Comparison of ENCODE assay signal across 8 mouse cellular contexts in the genomic region with DNA sequence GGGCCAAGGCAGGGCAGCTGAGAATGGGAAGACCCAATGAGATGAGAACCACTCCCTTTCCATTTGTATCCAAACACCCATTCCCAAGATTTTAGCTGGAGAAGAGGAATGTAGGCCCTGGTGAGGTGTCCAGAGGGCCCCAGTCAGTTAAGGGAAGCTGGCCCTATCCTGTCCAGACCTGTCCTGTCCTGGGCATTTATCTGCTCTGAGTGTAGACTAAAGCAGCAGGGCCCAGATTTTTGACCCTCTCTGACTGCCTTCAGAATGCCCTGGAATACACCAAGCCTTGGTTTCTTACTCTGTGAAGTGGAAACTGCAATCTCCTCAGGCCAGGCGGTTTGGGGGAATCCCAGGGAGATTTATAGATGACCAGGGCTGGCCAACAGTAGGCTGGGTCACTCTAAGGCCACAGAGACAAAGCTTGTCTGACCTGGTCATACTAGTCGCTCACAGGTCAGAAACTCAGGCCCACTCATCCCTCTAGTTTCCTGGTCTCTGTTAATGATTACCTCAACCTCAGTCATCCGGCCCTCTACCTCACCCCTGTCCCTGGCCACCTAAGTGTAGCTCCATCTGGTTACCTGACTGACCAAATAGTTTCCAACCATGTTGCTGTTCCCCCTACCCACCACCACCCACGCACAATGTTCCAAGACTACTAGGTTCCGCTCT. TPM values are rescaled to one million over a fixed set of nuclear protein-coding genes. Genes with fewer than 3 reads are reported as not detected.
DNase-seq lines count a peak whose midpoint lies in the region; ATAC-seq and TF ChIP-seq lines count a peak whose summit lies in the region.

No protein-coding gene starts in this region.

- no peaks in the 10 kb centered on the region for H3K36me3 ChIP-seq in kidney, embryonic 16.5 days (ENCODE audit: insufficient read depth, low read length)
- no peaks in the 10 kb centered on the region for H3K36me3 ChIP-seq in midbrain, embryonic 15.5 days (replicated peaks)

- intact Hi-C loops in left cerebral cortex, adult 2 months (cut with DNase I) = no loop called here
- intact Hi-C loops in left cerebral cortex, postnatal 36 days (cut with DNase I) = no loop called here

- DNase-seq in left cerebral cortex, adult 2 months (ENCODE audit: extremely low spot score in 1 of 2, low spot score in 2 of 2) = no peak
- DNase-seq in left cerebral cortex, postnatal 36 days (ENCODE audit: low spot score in 2 of 2) = no peak
- DNase-seq in cerebellum, adult 11 months = no peak
- no peak for DNase-seq in gastrocnemius, postnatal 25 days
- DNase-seq in right cerebral cortex, adult 2 months (ENCODE audit: low spot score in 2 of 2) = no peak

- peak overlapping the region; percentile 81 for H3K27ac ChIP-seq in left cerebral cortex, adult 2 months
- H3K27ac ChIP-seq in kidney, embryonic 16.5 days (ENCODE audit: low read length) = peak overlapping the region; percentile 85
- no peak overlapping the region for H3K27ac ChIP-seq in midbrain, embryonic 15.5 days

- WGBS in kidney, embryonic 16.5 days = 59% methylated on average over 5 of the region's 5 CpGs
- 97% methylated on average over 5 of the region's 5 CpGs for WGBS in midbrain, embryonic 15.5 days

- H3K9me3 ChIP-seq in kidney, embryonic 16.5 days (ENCODE audit: low read length) = no peaks in the 10 kb centered on the region
- no peaks in the 10 kb centered on the region for H3K9me3 ChIP-seq in midbrain, embryonic 15.5 days

- peak overlapping the region; percentile 80 for H3K4me3 ChIP-seq in left cerebral cortex, adult 2 months
- peak overlapping the region; percentile 85 for H3K4me3 ChIP-seq in kidney, embryonic 16.5 days (ENCODE audit: low read length)
- H3K4me3 ChIP-seq in midbrain, embryonic 15.5 days = peak overlapping the region; percentile 93

- peaks cover 22% of the 10 kb centered on the region for H3K4me1 ChIP-seq in kidney, embryonic 16.5 days (ENCODE audit: insufficient read depth, low read length)
- peaks cover 27% of the 10 kb centered on the region for H3K4me1 ChIP-seq in midbrain, embryonic 15.5 days

- H3K9ac ChIP-seq in kidney, embryonic 16.5 days (replicated peaks; ENCODE audit: low read length) = peak overlapping the region; percentile 64
- H3K9ac ChIP-seq in midbrain, embryonic 15.5 days = peak overlapping the region; percentile 79

- H3K27me3 ChIP-seq in kidney, embryonic 16.5 days (ENCODE audit: insufficient read depth, low read length) = no peaks in the 10 kb centered on the region
- H3K27me3 ChIP-seq in midbrain, embryonic 15.5 days (replicated peaks) = peaks cover 6% of the 10 kb centered on the region; the same call in 1 of the 2 replicates

- H3K4me2 ChIP-seq in kidney, embryonic 16.5 days (replicated peaks; ENCODE audit: low read depth, low read length) = peak overlapping the region; percentile 79
- peak overlapping the region; percentile 81 for H3K4me2 ChIP-seq in midbrain, embryonic 15.5 days

- ATAC-seq in erythroid progenitor cell, adult 5-6 weeks (replicated peaks; ENCODE audit: low FRiP score, poor library complexity, severe bottlenecking) = peak; percentile 3; the same call in 1 of the 2 replicates
- ATAC-seq in kidney, embryonic 16.5 days (ENCODE audit: low FRiP score, low TSS enrichment) = peak; percentile 57
- ATAC-seq in midbrain, embryonic 15.5 days (replicated peaks) = peak; percentile 30; the same call in 1 of the 2 replicates

- TF ChIP-seq CTCF in left cerebral cortex, adult 2 months (IDR thresholded peaks at IDR 0.05) = no peak

RNA-seq across cellular contexts. Expression of a gene that starts 0.6 kb away (rescaled TPM):
- total RNA-seq in left cerebral cortex, adult 2 months (2021) = 10 to 100 TPM; 30.8 to 36.1 TPM
- total RNA-seq in left cerebral cortex, postnatal 36 days (2021) = 10 to 100 TPM; 35.9 to 37.6 TPM
- total RNA-seq in erythroid progenitor cell, adult 5-6 weeks (2015; ENCODE audit: low replicate concordance) = 46.5 and 52.4 TPM in 2 replicates
- total RNA-seq in erythroid progenitor cell, adult 5-6 weeks (2017; ENCODE audit: low replicate concordance) = 51.3 and 72.5 TPM in 2 replicates
- 17.4 and 19.5 TPM in 2 replicates for polyA plus RNA-seq in kidney, embryonic 16.5 days (2015; fragmentation: Nextera tagmentation; extraction: Ambion mirVana)
- 18.5 and 19.0 TPM in 2 replicates for polyA plus RNA-seq in midbrain, embryonic 15.5 days (2015; fragmentation: Nextera tagmentation; extraction: Ambion mirVana)
- 1 to 10 TPM; 1.6 to 2.4 TPM for total RNA-seq in gastrocnemius, postnatal 25 days (2021)

RNA-seq across cellular contexts. Expression of a gene that starts 20.6 kb away (rescaled TPM):
- total RNA-seq in left cerebral cortex, adult 2 months (2021) = under 1 TPM in 1 of 2 experiments, not detected in 1; 0.14 TPM
- under 1 TPM; 0.35 to 0.50 TPM for total RNA-seq in left cerebral cortex, postnatal 36 days (2021)
- total RNA-seq in erythroid progenitor cell, adult 5-6 weeks (2015; ENCODE audit: low replicate concordance) = 1.1 TPM in 1 of 2 replicates, not detected in the other
- not detected in 2 replicates for total RNA-seq in erythroid progenitor cell, adult 5-6 weeks (2017; ENCODE audit: low replicate concordance)
- 0.06 and 0.09 TPM in 2 replicates for polyA plus RNA-seq in kidney, embryonic 16.5 days (2015; fragmentation: Nextera tagmentation; extraction: Ambion mirVana)
- polyA plus RNA-seq in midbrain, embryonic 15.5 days (2015; fragmentation: Nextera tagmentation; extraction: Ambion mirVana) = 0.15 and 0.41 TPM in 2 replicates
- total RNA-seq in gastrocnemius, postnatal 25 days (2021) = not detected

RNA-seq across cellular contexts. Expression of a gene that starts 33.4 kb away (rescaled TPM):
- under 1 TPM; 0.77 to 0.89 TPM for total RNA-seq in left cerebral cortex, adult 2 months (2021)
- total RNA-seq in left cerebral cortex, postnatal 36 days (2021) = under 1 TPM; 0.57 to 0.79 TPM
- 4.0 and 4.6 TPM in 2 replicates for total RNA-seq in erythroid progenitor cell, adult 5-6 weeks (2015; ENCODE audit: low replicate concordance)
- total RNA-seq in erythroid progenitor cell, adult 5-6 weeks (2017; ENCODE audit: low replicate concordance) = 15.4 and 17.2 TPM in 2 replicates
- polyA plus RNA-seq in kidney, embryonic 16.5 days (2015; fragmentation: Nextera tagmentation; extraction: Ambion mirVana) = 0.49 and 0.81 TPM in 2 replicates
- polyA plus RNA-seq in midbrain, embryonic 15.5 days (2015; fragmentation: Nextera tagmentation; extraction: Ambion mirVana) = 0.33 and 0.37 TPM in 2 replicates
- under 1 TPM in 1 of 2 experiments, not detected in 1; 0.11 TPM for total RNA-seq in gastrocnemius, postnatal 25 days (2021)

RNA-seq across cellular contexts. Expression of a gene that starts 59.4 kb away (rescaled TPM):
- 10 to 100 TPM; 12.7 to 15.1 TPM for total RNA-seq in left cerebral cortex, adult 2 months (2021)
- 10 to 100 TPM; 11.4 to 11.5 TPM for total RNA-seq in left cerebral cortex, postnatal 36 days (2021)
- total RNA-seq in erythroid progenitor cell, adult 5-6 weeks (2015; ENCODE audit: low replicate concordance) = 3.4 and 5.4 TPM in 2 replicates
- total RNA-seq in erythroid progenitor cell, adult 5-6 weeks (2017; ENCODE audit: low replicate concordance) = 5.1 and 5.8 TPM in 2 replicates
- polyA plus RNA-seq in kidney, embryonic 16.5 days (2015; fragmentation: Nextera tagmentation; extraction: Ambion mirVana) = 15.2 and 18.5 TPM in 2 replicates
- polyA plus RNA-seq in midbrain, embryonic 15.5 days (2015; fragmentation: Nextera tagmentation; extraction: Ambion mirVana) = 20.6 and 23.8 TPM in 2 replicates
- 1 to 10 TPM; 2.8 to 3.5 TPM for total RNA-seq in gastrocnemius, postnatal 25 days (2021)

Comparison
In these comparisons a context has a peak if more than half of its experiments do, and no peak if none do; other contexts are left out.
1. ATAC-seq: peak in every context shown above with its lines; median percentile 57 in kidney, embryonic 16.5 days; 30 in midbrain, embryonic 15.5 days; 3 in erythroid progenitor cell, adult 5-6 weeks.
2. RNA of a gene that starts 0.6 kb away (total RNA-seq): 46.5 to 72.5 TPM in erythroid progenitor cell, adult 5-6 weeks, 35.9 to 37.6 TPM in left cerebral cortex, postnatal 36 days and 30.8 to 36.1 TPM in left cerebral cortex, adult 2 months; 1.6 to 2.4 TPM in gastrocnemius, postnatal 25 days; every median in the first group is over 4 times any median in the second.
3. Peak in every context shown above with its lines, with median percentiles within 50 percentile points of each other: H3K4me3 ChIP-seq.